Mouse (Mus musculus) small intestine, adult 10 weeks (tissue): ENCODE measurements around the gene Apoo. TPM values are rescaled to one million over a fixed set of nuclear protein-coding genes. Genes with fewer than 3 reads are reported as not detected.

ENCODE experiments used
- polyA plus RNA-seq: library from polyadenylated mRNA; stranded (reverse); fragments of 350-450 nt; fragmentation: Illumina TruSeq; extraction: RNeasy Lipid Tissue Mini Kit (QIAGEN cat#74804); gene quantifications from one replicate; pipeline ENCODE4 v1.2.3, GENCODE M21; 2014; ENCODE audit warnings: low replicate concordance

Gene Apoo
- 364 TPM for polyA plus RNA-seq

DNA sequence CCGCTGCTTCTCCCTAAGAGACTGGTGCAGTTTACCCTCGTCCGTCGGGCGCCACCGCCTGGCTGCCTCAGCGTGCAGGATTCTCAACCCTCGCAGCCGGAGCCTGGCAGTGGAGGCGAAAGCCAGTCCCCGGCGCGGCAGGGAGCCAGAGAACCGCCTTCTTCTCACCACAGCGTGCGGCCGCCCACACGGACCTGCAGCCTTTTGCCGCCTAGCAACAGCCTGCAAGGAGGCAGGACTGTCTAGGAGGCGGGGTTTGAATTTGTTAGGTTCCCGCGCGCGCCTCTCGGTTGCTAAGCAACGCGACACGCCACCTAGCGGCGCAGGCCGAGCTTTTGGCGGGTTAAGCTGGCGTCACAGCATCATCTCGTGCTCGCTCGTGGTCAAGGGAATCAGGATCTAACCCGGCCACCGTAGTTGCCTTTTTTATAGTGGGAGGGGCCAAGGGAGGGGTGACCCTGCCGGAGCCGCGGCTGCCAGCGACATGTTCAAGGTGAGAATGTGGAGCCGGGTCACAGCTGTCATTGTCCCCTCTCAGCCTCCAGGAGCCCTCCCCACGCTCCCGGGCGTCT is at the start of gene Apoo, which contains the start of gene Fam90a1b:
Apoo (plus strand) TSS at position 448 of the 572 bp plus-strand sequence.
Fam90a1b (minus strand) TSS at position 108 of the 572 bp plus-strand sequence.

Other genes starting within 250 kb of the Apoo start
- gene Zfx, start 243.4 kb upstream of the Apoo start, polyA plus RNA-seq = 38.3 TPM
- gene Eif2s3x, start 154.3 kb upstream of the Apoo start, polyA plus RNA-seq = 213 TPM
- 7.4 TPM for gene Klhl15, start 132.5 kb upstream of the Apoo start, polyA plus RNA-seq
- not detected for gene Fam90a1b, start 340 bp upstream of the Apoo start, polyA plus RNA-seq
- gene Maged1, start 175.0 kb downstream of the Apoo start, polyA plus RNA-seq = 11.1 TPM